Mouse (Mus musculus): ENCODE results near the gene Nsmce4a. TPM values are rescaled to one million over a fixed set of nuclear protein-coding genes. Genes with fewer than 3 reads are reported as not detected.
A peak's percentile ranks its signal among the peaks of the same experiment; 100 is the strongest.
"Not testable (repeated sequence)": the region's sequence is repeated elsewhere in the genome, so short reads cannot be mapped to it uniquely, and the experiment has no call there.

Nsmce4a gene
- total RNA-seq, 4 experiments from 2014 or later, result 29.8 to 34.9 (median 31.1) TPM

DNA sequence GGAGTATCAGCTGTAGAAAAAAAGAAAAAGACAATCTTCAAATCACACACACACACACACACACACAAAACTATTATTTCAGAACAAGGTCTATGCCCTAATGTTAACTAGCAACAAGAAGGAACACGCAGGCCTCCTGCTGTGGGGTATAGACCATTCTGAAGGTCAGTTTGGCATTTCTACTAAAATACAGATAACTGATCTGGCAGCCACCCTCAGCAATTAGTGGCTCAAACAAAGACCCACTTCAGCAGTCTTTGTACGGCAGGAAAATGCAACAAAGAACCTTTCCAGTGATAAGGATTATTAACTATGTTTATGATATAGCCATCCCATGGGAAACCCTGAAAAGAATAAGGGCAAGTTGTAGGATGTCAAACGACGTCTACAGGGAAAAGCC lies 35.9 kb downstream of the Nsmce4a start:
- no peak for DNase-seq (ENCODE audit: low spot score in 2 of 2)

DNA sequence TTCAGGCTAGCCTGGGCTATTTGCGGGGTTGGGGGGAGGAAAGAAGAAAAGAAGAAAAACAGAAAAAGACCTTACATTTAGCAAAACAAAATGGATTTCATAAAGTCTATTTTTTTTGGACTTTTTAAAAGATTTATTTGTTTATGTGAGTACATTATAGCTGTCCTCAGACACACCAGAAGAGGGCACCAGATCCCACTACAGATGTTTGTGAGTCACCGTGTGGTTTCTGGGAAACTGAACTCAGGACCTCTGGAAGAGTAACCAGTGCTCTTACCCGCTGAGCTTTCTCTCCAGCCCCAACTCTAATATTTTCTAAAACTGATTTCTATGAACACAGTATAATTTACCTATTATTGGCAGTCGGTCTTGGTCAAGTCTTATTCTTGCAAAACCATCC lies 37.7 kb downstream of the Nsmce4a start:
- no peak for DNase-seq (ENCODE audit: low spot score in 2 of 2)

- DNase-seq (ENCODE audit: low spot score in 2 of 2), result peak; percentile 75 to 77
Measured at GRCm38 (mm10) chr7:130533316-130534260, 39.3 kb downstream of the Nsmce4a start.

DNA sequence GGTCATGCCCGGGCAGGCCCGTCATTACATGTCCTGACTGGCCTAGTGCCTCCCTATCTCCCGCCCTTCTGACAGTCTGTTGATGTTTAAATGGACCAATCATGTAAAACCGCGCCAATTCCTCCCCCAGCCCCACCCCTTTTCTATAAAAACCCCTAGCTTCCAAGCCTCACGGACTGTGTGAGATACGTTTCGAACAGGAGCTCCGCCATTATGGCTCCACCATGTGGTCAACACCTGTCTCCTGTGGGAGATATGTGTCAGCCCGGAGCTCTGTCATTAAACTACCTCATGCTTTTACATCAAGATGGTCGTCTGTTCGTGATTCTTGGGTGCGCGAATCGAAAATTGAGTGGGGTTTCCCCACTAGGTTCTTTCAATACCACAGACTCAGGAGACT lies 41.8 kb downstream of the Nsmce4a start:
- DNase-seq (ENCODE audit: low spot score in 2 of 2), result not testable (repeated sequence)

GRCm38 (mm10) chr7:130527306-130527705 lies 45.6 kb downstream of the Nsmce4a start:
- DNase-seq (ENCODE audit: low spot score in 2 of 2), result no peak

DNA sequence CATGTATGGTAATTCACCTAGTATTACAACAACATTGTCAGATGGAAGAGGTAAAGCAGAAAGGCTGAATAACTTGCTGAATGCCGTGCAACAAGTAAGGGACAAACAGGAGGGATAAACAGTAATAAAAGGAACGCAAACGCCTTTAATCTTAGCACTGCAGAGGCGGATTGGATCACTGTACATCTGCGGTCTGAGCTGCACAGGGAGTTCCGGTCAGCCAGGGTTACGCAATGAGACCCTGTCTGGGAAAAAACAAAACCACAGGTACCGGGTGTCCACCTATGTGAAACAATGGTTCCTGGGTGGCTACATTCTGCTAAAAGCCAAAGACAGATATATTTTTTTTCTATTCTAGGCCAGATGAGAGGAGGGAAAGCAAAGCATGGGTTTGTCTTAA lies 49.5 kb downstream of the Nsmce4a start:
- DNase-seq (ENCODE audit: low spot score in 2 of 2), result no peak

DNA sequence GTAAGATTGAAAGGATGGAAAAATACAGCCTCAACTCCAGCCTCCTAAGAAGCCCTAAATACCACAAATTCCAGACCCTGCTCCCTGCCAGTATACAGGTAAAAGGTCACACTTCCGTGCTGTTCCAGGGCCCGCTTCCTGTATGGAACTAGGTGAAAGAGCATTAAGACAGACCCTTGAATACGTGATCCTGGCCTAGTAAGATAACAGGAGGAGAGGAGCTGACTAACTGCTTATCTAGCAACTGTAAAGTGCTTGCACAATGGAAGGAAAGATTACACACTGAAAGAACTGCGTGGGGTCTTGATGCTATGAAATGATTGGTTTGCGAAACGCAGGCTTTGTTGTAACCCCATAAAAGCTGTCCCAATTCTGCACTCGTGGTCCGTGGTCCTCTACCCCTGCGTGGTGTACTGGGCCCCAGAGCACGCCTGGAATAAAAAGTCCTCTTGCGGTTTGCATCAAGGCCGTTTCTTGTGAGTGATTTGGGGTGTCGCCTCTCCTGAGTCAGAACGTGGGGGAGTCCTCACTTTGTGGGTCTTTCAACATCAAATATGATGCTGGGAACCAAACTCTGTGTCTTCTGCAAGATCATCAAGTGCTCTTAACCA lies 52.0 kb downstream of the Nsmce4a start:
- no peak for DNase-seq (ENCODE audit: low spot score in 2 of 2)

GRCm38 (mm10) chr7:130520049-130520425 lies 52.9 kb downstream of the Nsmce4a start, which contains the start of gene Ate1:
Ate1 (minus strand) TSS chr7:130520369.
- no peak for DNase-seq (ENCODE audit: low spot score in 2 of 2)

- DNase-seq (ENCODE audit: low spot score in 2 of 2), result peak; percentile 92 to 95
Measured at GRCm38 (mm10) chr7:130519096-130520048, 53.5 kb downstream of the Nsmce4a start.

- DNase-seq (ENCODE audit: low spot score in 2 of 2), result no peak
Measured at GRCm38 (mm10) chr7:130518213-130519095, 54.5 kb downstream of the Nsmce4a start.

- DNase-seq (ENCODE audit: low spot score in 2 of 2), result no peak
Measured at GRCm38 (mm10) chr7:130510243-130510642, 62.7 kb downstream of the Nsmce4a start.

GRCm38 (mm10) chr7:130503006-130503405 lies 69.9 kb downstream of the Nsmce4a start:
- peak in 1 of 2 experiments; percentile 7 for DNase-seq (ENCODE audit: low spot score in 2 of 2)

GRCm38 (mm10) chr7:130501499-130501898 lies 71.4 kb downstream of the Nsmce4a start:
- no peak for DNase-seq (ENCODE audit: low spot score in 2 of 2)

DNA sequence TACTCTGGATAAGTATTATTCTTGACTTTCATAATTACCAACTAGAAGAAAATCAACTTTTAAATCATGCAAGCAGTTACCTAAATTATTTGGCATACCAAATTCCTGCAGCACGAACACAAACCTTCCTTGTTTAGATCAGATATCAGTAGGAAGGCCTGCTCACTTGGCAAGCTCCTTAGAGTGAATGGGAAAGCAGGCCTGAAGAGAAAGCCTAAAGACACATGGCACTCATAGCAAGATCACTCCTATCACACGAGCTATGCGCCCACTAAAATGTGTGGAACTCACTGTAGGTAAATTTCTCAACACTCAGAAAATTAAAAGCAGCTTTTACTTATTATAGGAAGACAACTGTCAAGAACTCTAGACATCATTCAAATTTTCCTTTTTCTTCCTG lies 79.6 kb downstream of the Nsmce4a start:
- no peak for DNase-seq (ENCODE audit: low spot score in 2 of 2)

- no peak for DNase-seq (ENCODE audit: low spot score in 2 of 2)
Measured at GRCm38 (mm10) chr7:130492026-130492425, 80.9 kb downstream of the Nsmce4a start.

Other genes with a start within 250 kb of the Nsmce4a start
- gene Ate1, start 52.7 kb downstream of the Nsmce4a start, total RNA-seq (2022), result 10 to 100 TPM; 42.2 to 46.4 (median 44.6) TPM
- gene Tacc2, start 4.3 kb upstream of the Nsmce4a start, total RNA-seq (2022), result 100 to 1,000 TPM; 458 to 672 (median 534) TPM
- gene Btbd16, start 201.0 kb upstream of the Nsmce4a start, total RNA-seq (2022), result under 1 TPM in 1 of 4 experiments, not detected in 3; 0.21 TPM

Measured in gastrocnemius, adult 8-10 months (tissue).